Mouse (Mus musculus) small intestine, adult 2 months (tissue): ENCODE measurements around the gene Il24. TPM values are rescaled to one million over a fixed set of nuclear protein-coding genes. Genes with fewer than 3 reads are reported as not detected.

Source experiments
- H3K27ac ChIP-seq: fragments of 200-500 bp; 2 replicates; pipeline ENCODE4 v1.5.1; 2012; ENCODE audit warnings: low read depth, low read length, control low read depth, inconsistent platforms; ENCODE audit not compliant: insufficient read depth
- H3K27me3 ChIP-seq: fragments of 200-500 bp; 2 replicates; pipeline ENCODE4 v1.6.1; 2012; ENCODE audit warnings: mild to moderate bottlenecking, moderate library complexity, low read length, inconsistent platforms; ENCODE audit not compliant: control insufficient read depth, insufficient read depth
- H3K36me3 ChIP-seq: fragments of 200-500 bp; 2 replicates; pipeline ENCODE4 v1.6.1; 2012; ENCODE audit warnings: mild to moderate bottlenecking, low read length, control low read depth, inconsistent platforms; ENCODE audit not compliant: control insufficient read depth, insufficient read depth
- H3K4me1 ChIP-seq: fragments of 200-500 bp; 2 replicates; pipeline ENCODE4 v1.6.1; 2012; ENCODE audit warnings: low read length, inconsistent platforms, mixed read lengths; ENCODE audit not compliant: control insufficient read depth, insufficient read depth, insufficient read length
- H3K4me3 ChIP-seq: fragments of 200-500 bp; 2 replicates; pipeline ENCODE4 v1.5.1; 2012; ENCODE audit warnings: low read depth, mild to moderate bottlenecking, control low read depth, inconsistent platforms, low read length, moderate library complexity
- CTCF ChIP-seq: fragments of 200-500 bp; IDR thresholded peaks from 2 replicates; pipeline ENCODE4 v1.5.1; 2012; ENCODE audit warnings: low read depth, mild to moderate bottlenecking, control low read depth, inconsistent platforms, low read length, moderate library complexity, mixed read lengths; ENCODE audit not compliant: insufficient replicate concordance, insufficient read length; ENCODE audit errors: extremely low read depth
- POLR2A ChIP-seq: fragments of 200-500 bp; IDR thresholded peaks from 2 replicates; pipeline ENCODE4 v1.6.1; 2012; ENCODE audit warnings: low read depth, mild to moderate bottlenecking, control low read depth, inconsistent platforms, low read length, moderate library complexity
- WGBS: fragments of 180-500 bp; shearing (Covaris S2); methylation state at CpG from one replicate; pipeline ENCODE4 v1.1.7; 2018; 5-methylcytosine and 5-hydroxymethylcytosine counted together
- polyA plus RNA-seq: library from polyadenylated mRNA; depleted of rRNA; stranded (reverse); fragments of >200 nt; gene quantifications from 2 replicates; pipeline ENCODE4 v1.2.3, GENCODE M21; 2012; rRNA removed

Il24 gene
- not detected in 2 replicates for polyA plus RNA-seq

GRCm38 (mm10) chr1:130887354-130887753 is at the start of gene Il24:
Il24 (minus strand) TSS chr1:130887454.
- no peak for TF ChIP-seq POLR2A
- TF ChIP-seq CTCF, result no peak
- Histone ChIP-seq H3K27me3 (no peaks in the 10 kb centered on the region; the same call in 1 of the 2 replicates), H3K36me3 (no peaks in the 10 kb centered on the region), H3K27ac (no peak within 1 kb of the TSS), H3K4me1 (no peaks in the 10 kb centered on the region), H3K4me3 (no peak within 1 kb of the TSS)

GRCm38 (mm10) chr1:130936351-130936750 is 49.1 kb upstream of the Il24 start:
- 48% methylated on average over 6 of the region's 6 CpGs for WGBS
- no peak overlapping the region for H3K4me3 ChIP-seq
- TF ChIP-seq POLR2A, result no peak
- no peak for TF ChIP-seq CTCF
- no peaks in the 10 kb centered on the region for H3K27me3 ChIP-seq
- no peaks in the 10 kb centered on the region for H3K36me3 ChIP-seq
- H3K4me1 ChIP-seq, result no peaks in the 10 kb centered on the region
- no peak overlapping the region for H3K27ac ChIP-seq

GRCm38 (mm10) chr1:130926484-130926883 is 39.2 kb upstream of the Il24 start:
- Histone ChIP-seq H3K4me1 (no peaks in the 10 kb centered on the region), H3K36me3 (no peaks in the 10 kb centered on the region), H3K27ac (no peak overlapping the region), H3K27me3 (no peaks in the 10 kb centered on the region), H3K4me3 (no peak overlapping the region)
- TF ChIP-seq POLR2A, result no peak
- TF ChIP-seq CTCF, result peak; percentile 24; the same call in 1 of the 2 replicates

DNA sequence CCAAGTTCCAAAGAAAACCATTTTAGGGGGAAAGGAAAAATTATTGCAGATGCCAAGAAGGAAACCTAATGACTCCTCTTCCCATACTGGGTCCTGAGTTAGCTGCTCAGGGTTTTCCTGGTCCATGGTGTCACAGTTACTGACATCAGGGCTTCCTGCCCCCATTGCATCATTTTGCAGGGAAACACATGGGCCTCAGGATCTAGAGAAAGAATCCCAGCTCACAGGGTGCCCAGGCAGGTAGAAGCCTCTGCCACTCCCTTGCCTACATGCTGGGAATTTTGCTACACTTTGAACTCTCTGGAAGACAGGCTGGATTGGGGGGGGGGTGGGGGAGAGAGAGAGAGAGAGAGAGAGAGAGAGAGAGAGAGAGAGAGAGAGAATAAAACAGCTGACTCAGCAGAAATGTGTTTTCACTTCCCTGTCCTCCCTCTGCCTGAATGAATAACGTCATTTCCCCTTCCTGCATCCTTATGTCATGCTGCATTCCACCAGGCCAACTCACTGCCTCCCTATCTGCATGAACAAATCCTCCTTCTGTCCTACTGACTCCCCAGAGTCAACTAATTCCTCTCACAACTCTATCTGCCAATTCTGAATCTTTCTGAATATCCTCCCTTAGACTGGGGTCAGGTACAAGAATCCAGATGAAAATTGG is 31.2 kb upstream of the Il24 start:
- H3K27me3 ChIP-seq, result no peaks in the 10 kb centered on the region
- no peaks in the 10 kb centered on the region for H3K4me1 ChIP-seq
- WGBS, result 5% methylated on average over 1 of the region's 1 CpGs

DNA sequence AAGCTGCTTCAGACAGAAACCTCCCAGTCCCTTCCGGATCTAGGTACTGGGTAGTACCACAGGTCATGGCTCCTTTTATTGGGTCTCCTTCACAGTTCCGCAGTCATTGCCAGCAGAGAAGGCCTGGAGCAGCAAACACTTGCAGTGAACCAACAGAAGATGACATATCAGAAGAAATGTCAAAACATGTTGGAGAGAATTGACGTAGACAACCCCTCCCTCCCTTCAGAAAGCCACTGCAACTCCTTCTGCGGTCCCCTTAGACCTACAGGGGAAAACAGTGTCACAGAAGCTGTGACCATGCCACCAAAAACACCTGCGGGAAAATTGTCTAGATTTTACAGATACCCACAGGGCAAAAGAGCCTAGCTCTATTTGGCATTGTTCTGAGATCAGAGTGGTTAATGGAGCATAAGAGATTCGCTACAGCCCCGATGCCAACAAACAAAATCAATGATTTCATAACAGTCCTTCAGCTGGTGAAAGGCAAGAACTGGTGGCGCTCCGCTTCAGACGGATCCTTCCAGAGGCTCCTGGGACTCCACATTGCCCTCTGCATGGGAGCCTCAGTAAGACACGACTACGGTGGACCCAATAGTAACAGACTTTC is 24.3 kb upstream of the Il24 start, which contains the start of gene Il20:
Il20 (minus strand) TSS at position 51 of the 610 bp plus-strand sequence.
- 89% methylated on average over 12 of the region's 12 CpGs for WGBS
- Histone ChIP-seq H3K4me1 (no peaks in the 10 kb centered on the region), H3K4me3 (no peak within 1 kb of the TSS), H3K27me3 (no peaks in the 10 kb centered on the region), H3K36me3 (no peaks in the 10 kb centered on the region), H3K27ac (no peak within 1 kb of the TSS)
- no peak for TF ChIP-seq POLR2A
- TF ChIP-seq CTCF, result no peak

More for the DNA sequence above, 31.2 kb upstream of the Il24 start:
- Histone ChIP-seq H3K36me3 (no peaks in the 10 kb centered on the region), H3K27ac (no peak overlapping the region), H3K4me3 (no peak overlapping the region)
- TF ChIP-seq CTCF (no peak), POLR2A (no peak)

DNA sequence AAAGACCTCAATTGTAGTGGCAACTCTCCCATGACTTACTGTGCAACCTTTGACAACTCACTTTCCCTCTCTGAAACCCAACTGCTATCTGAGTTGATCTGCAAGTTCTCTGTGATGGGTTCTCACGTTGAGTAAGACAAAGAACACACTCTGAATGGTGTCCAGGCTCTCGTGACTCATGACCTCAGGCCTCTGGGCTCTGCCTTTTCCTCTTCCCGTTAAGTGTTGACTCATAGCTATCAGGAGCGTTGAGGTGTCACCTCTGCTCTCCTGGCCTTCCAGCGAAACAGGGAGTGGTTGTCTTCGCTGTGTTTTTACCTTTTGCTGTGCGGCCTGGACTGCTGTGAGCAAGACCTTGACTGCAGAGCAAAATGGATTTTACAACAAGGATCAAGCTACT is 15.3 kb upstream of the Il24 start:
- H3K4me3 ChIP-seq, result no peak overlapping the region
- no peak overlapping the region for H3K27ac ChIP-seq
- WGBS, result 52% methylated on average over 7 of the region's 7 CpGs
- H3K36me3 ChIP-seq, result no peaks in the 10 kb centered on the region
- H3K4me1 ChIP-seq, result no peaks in the 10 kb centered on the region
- TF ChIP-seq POLR2A (no peak), CTCF (no peak)
- no peaks in the 10 kb centered on the region for H3K27me3 ChIP-seq

DNA sequence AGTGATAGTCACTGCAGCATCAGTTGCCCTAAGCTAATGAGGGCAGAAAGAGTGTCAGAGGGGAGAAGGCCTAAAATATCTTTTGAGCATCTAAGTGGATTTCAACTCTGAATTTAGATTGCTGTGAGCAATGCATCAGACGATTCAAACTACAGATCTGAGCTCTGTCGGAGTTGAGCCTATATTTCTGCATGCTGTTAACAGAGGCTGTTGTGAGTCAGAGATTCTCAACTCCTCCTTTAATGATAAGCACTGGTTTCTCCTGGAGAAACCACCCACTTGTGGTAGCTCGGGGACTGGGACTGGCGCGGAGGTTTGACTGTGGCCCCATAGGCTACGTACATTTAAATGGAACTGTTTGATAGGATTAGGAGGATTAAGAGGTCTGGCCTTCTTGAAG is 7.2 kb upstream of the Il24 start:
- Histone ChIP-seq H3K4me3 (no peak overlapping the region), H3K36me3 (no peaks in the 10 kb centered on the region), H3K4me1 (no peaks in the 10 kb centered on the region), H3K27ac (no peak overlapping the region), H3K27me3 (no peaks in the 10 kb centered on the region; the same call in 1 of the 2 replicates)
- WGBS, result 81% methylated on average over 6 of the region's 6 CpGs
- no peak for TF ChIP-seq CTCF
- no peak for TF ChIP-seq POLR2A
